Mouse (Mus musculus): ENCODE measurements around the gene Fam171b. TPM values are rescaled to one million over a fixed set of nuclear protein-coding genes. Genes with fewer than 3 reads are reported as not detected.

The Fam171b gene
- polyA plus RNA-seq, 1 experiment from 2014 or later, result 2.8 TPM

- WGBS (ENCODE audit: insufficient replicate concordance), result 76% methylated on average over 3 of the region's 3 CpGs
- Histone ChIP-seq H3K4me3 (ENCODE audit: low read depth, low read length) (no peak overlapping the region), H3K9me3 (replicated peaks; ENCODE audit: control insufficient read depth, low read length) (no peaks in the 10 kb centered on the region), H3K27me3 (ENCODE audit: control insufficient read depth, insufficient read depth, low read length) (no peaks in the 10 kb centered on the region), H3K27ac (ENCODE audit: low read depth, low read length) (no peak overlapping the region), H3K4me1 (ENCODE audit: control insufficient read depth, insufficient read depth, low read length) (no peaks in the 10 kb centered on the region), H3K9ac (ENCODE audit: low read depth, low read length) (no peak overlapping the region), H3K36me3 (ENCODE audit: control insufficient read depth, insufficient read depth, low read length) (no peaks in the 10 kb centered on the region), H3K4me2 (no peak overlapping the region)
- no peak for ATAC-seq (replicated peaks; ENCODE audit: insufficient number of reproducible peaks, low FRiP score, low TSS enrichment)
Observed at GRCm38 (mm10) chr2:83848495-83848894, 36.1 kb downstream of the Fam171b start.

- Histone ChIP-seq H3K36me3 (ENCODE audit: control insufficient read depth, insufficient read depth, low read length) (no peaks in the 10 kb centered on the region), H3K9ac (ENCODE audit: low read depth, low read length) (no peak overlapping the region), H3K4me1 (ENCODE audit: control insufficient read depth, insufficient read depth, low read length) (no peaks in the 10 kb centered on the region), H3K27ac (ENCODE audit: low read depth, low read length) (no peak overlapping the region), H3K27me3 (ENCODE audit: control insufficient read depth, insufficient read depth, low read length) (no peaks in the 10 kb centered on the region), H3K9me3 (replicated peaks; ENCODE audit: control insufficient read depth, low read length) (no peaks in the 10 kb centered on the region), H3K4me2 (no peak overlapping the region), H3K4me3 (ENCODE audit: low read depth, low read length) (no peak overlapping the region)
- ATAC-seq (replicated peaks; ENCODE audit: insufficient number of reproducible peaks, low FRiP score, low TSS enrichment), result no peak
- 79% methylated on average over 10 of the region's 10 CpGs for WGBS (ENCODE audit: insufficient replicate concordance)
Observed at GRCm38 (mm10) chr2:83853423-83853822, 41.0 kb downstream of the Fam171b start.

- WGBS (ENCODE audit: insufficient replicate concordance), result 54% methylated on average over 4 of the region's 4 CpGs
- Histone ChIP-seq H3K4me1 (ENCODE audit: control insufficient read depth, insufficient read depth, low read length) (no peaks in the 10 kb centered on the region), H3K9me3 (replicated peaks; ENCODE audit: control insufficient read depth, low read length) (no peaks in the 10 kb centered on the region), H3K27ac (ENCODE audit: low read depth, low read length) (no peak overlapping the region), H3K36me3 (ENCODE audit: control insufficient read depth, insufficient read depth, low read length) (no peaks in the 10 kb centered on the region), H3K4me2 (no peak overlapping the region), H3K4me3 (ENCODE audit: low read depth, low read length) (no peak overlapping the region), H3K9ac (ENCODE audit: low read depth, low read length) (no peak overlapping the region), H3K27me3 (ENCODE audit: control insufficient read depth, insufficient read depth, low read length) (no peaks in the 10 kb centered on the region)
- no peak for ATAC-seq (replicated peaks; ENCODE audit: insufficient number of reproducible peaks, low FRiP score, low TSS enrichment)
Observed at GRCm38 (mm10) chr2:83856236-83856635, 43.8 kb downstream of the Fam171b start.

- Histone ChIP-seq H3K36me3 (ENCODE audit: control insufficient read depth, insufficient read depth, low read length) (no peaks in the 10 kb centered on the region), H3K27me3 (ENCODE audit: control insufficient read depth, insufficient read depth, low read length) (no peaks in the 10 kb centered on the region), H3K4me3 (ENCODE audit: low read depth, low read length) (no peak overlapping the region), H3K4me1 (ENCODE audit: control insufficient read depth, insufficient read depth, low read length) (no peaks in the 10 kb centered on the region), H3K27ac (ENCODE audit: low read depth, low read length) (no peak overlapping the region), H3K9me3 (replicated peaks; ENCODE audit: control insufficient read depth, low read length) (no peaks in the 10 kb centered on the region), H3K9ac (ENCODE audit: low read depth, low read length) (no peak overlapping the region), H3K4me2 (no peak overlapping the region)
- no peak for ATAC-seq (replicated peaks; ENCODE audit: insufficient number of reproducible peaks, low FRiP score, low TSS enrichment)
- 65% methylated on average over 6 of the region's 6 CpGs for WGBS (ENCODE audit: insufficient replicate concordance)
Observed at GRCm38 (mm10) chr2:83883850-83884420, 71.5 kb downstream of the Fam171b start.

- no peak overlapping the region for H3K4me2 ChIP-seq
- no peaks in the 10 kb centered on the region for H3K36me3 ChIP-seq (ENCODE audit: control insufficient read depth, insufficient read depth, low read length)
- 78% methylated on average over 2 of the region's 2 CpGs for WGBS (ENCODE audit: insufficient replicate concordance)
- H3K27ac ChIP-seq (ENCODE audit: low read depth, low read length), result no peak overlapping the region
- no peaks in the 10 kb centered on the region for H3K27me3 ChIP-seq (ENCODE audit: control insufficient read depth, insufficient read depth, low read length)
- no peak overlapping the region for H3K4me3 ChIP-seq (ENCODE audit: low read depth, low read length)
- no peak for ATAC-seq (replicated peaks; ENCODE audit: insufficient number of reproducible peaks, low FRiP score, low TSS enrichment)
- H3K9me3 ChIP-seq (replicated peaks; ENCODE audit: control insufficient read depth, low read length), result no peaks in the 10 kb centered on the region
- no peaks in the 10 kb centered on the region for H3K4me1 ChIP-seq (ENCODE audit: control insufficient read depth, insufficient read depth, low read length)
- H3K9ac ChIP-seq (ENCODE audit: low read depth, low read length), result no peak overlapping the region
Observed at GRCm38 (mm10) chr2:83893701-83894100, 81.3 kb downstream of the Fam171b start.

GRCm38 (mm10) chr2:83901896-83902540 is 89.6 kb downstream of the Fam171b start:
- Histone ChIP-seq H3K4me2 (no peak overlapping the region), H3K27ac (ENCODE audit: low read depth, low read length) (no peak overlapping the region), H3K9me3 (replicated peaks; ENCODE audit: control insufficient read depth, low read length) (no peaks in the 10 kb centered on the region), H3K9ac (ENCODE audit: low read depth, low read length) (no peak overlapping the region), H3K4me3 (ENCODE audit: low read depth, low read length) (no peak overlapping the region), H3K36me3 (ENCODE audit: control insufficient read depth, insufficient read depth, low read length) (no peaks in the 10 kb centered on the region), H3K27me3 (ENCODE audit: control insufficient read depth, insufficient read depth, low read length) (no peaks in the 10 kb centered on the region), H3K4me1 (ENCODE audit: control insufficient read depth, insufficient read depth, low read length) (no peaks in the 10 kb centered on the region)
- ATAC-seq (replicated peaks; ENCODE audit: insufficient number of reproducible peaks, low FRiP score, low TSS enrichment), result no peak
- WGBS (ENCODE audit: insufficient replicate concordance), result 60% methylated on average over 2 of the region's 2 CpGs

- Histone ChIP-seq H3K4me3 (ENCODE audit: low read depth, low read length) (no peak overlapping the region), H3K36me3 (ENCODE audit: control insufficient read depth, insufficient read depth, low read length) (no peaks in the 10 kb centered on the region), H3K27me3 (ENCODE audit: control insufficient read depth, insufficient read depth, low read length) (no peaks in the 10 kb centered on the region), H3K4me1 (ENCODE audit: control insufficient read depth, insufficient read depth, low read length) (no peaks in the 10 kb centered on the region), H3K4me2 (no peak overlapping the region), H3K27ac (ENCODE audit: low read depth, low read length) (no peak overlapping the region), H3K9me3 (replicated peaks; ENCODE audit: control insufficient read depth, low read length) (no peaks in the 10 kb centered on the region), H3K9ac (ENCODE audit: low read depth, low read length) (no peak overlapping the region)
- no peak for ATAC-seq (replicated peaks; ENCODE audit: insufficient number of reproducible peaks, low FRiP score, low TSS enrichment)
- WGBS (ENCODE audit: insufficient replicate concordance), result 73% methylated on average over 2 of the region's 2 CpGs
Observed at GRCm38 (mm10) chr2:83929478-83930088, 117.1 kb downstream of the Fam171b start.
